12 mouse cellular contexts compared by ENCODE assay signal in genomic region chr9:56415935-56416607, GRCm38 (mm10). TPM values are rescaled to one million over a fixed set of nuclear protein-coding genes. Genes with fewer than 3 reads are reported as not detected.
DNase-seq lines count a peak whose midpoint lies in the region; ATAC-seq and TF ChIP-seq lines count a peak whose summit lies in the region.
"Had no signal": no experiment of that assay in that cellular context is flagged by ENCODE, and none has a peak within 500 bp of the region (broad histone marks: within the 10 kb centered on the region; RNA-seq: fewer than 3 reads in every experiment).

No protein-coding gene starts in this region.

- peak overlapping the region; percentile 94 for H3K9ac ChIP-seq in heart, embryonic 16.5 days (ENCODE audit: low read length)
- H3K9ac ChIP-seq in midbrain, embryonic 15.5 days = no peak overlapping the region
- H3K9ac ChIP-seq in midbrain, embryonic 16.5 days (ENCODE audit: low read depth, low read length) = no peak overlapping the region
- no peak overlapping the region for H3K9ac ChIP-seq in intestine, embryonic 15.5 days
- H3K9ac ChIP-seq in stomach, postnatal 0 days (ENCODE audit: low read length) = no peak overlapping the region

- DNase-seq in heart, postnatal 4 days = no peak
- DNase-seq in stomach, postnatal 0 days (ENCODE audit: low spot score) = no peak
- no peak for DNase-seq in left cerebral cortex, adult 2 months (ENCODE audit: extremely low spot score in 1 of 2, low spot score in 2 of 2)
- no peak for DNase-seq in adrenal gland, postnatal 10 days
- DNase-seq: spleen, adult 18-20 months had no signal

- H3K4me2 ChIP-seq in heart, embryonic 16.5 days (ENCODE audit: low read depth, low read length) = peak overlapping the region; percentile 82
- H3K4me2 ChIP-seq in midbrain, embryonic 15.5 days = 0 out of 2 replicates have a peak overlapping the region, but pooled peaks have one; percentile 94
- no peak overlapping the region for H3K4me2 ChIP-seq in midbrain, embryonic 16.5 days (ENCODE audit: low read length)
- H3K4me2 ChIP-seq in intestine, embryonic 15.5 days (replicated peaks) = peak overlapping the region; percentile 65
- peak overlapping the region; percentile 69 for H3K4me2 ChIP-seq in stomach, postnatal 0 days (replicated peaks; ENCODE audit: low read depth)

- peak overlapping the region; percentile 23; the same call in 1 of the 2 replicates for H3K27ac ChIP-seq in heart, embryonic 16.5 days (ENCODE audit: low read length)
- no peak overlapping the region for H3K27ac ChIP-seq in midbrain, embryonic 15.5 days
- H3K27ac ChIP-seq in midbrain, embryonic 16.5 days (ENCODE audit: low read length) = no peak overlapping the region
- no peak overlapping the region for H3K27ac ChIP-seq in intestine, embryonic 15.5 days
- no peak overlapping the region for H3K27ac ChIP-seq in stomach, postnatal 0 days (replicated peaks)
- no peak overlapping the region for H3K27ac ChIP-seq in left cerebral cortex, adult 2 months

- peaks cover 26% of the 10 kb centered on the region for H3K4me1 ChIP-seq in heart, embryonic 16.5 days (ENCODE audit: control insufficient read depth, insufficient read depth, low read length)
- H3K4me1 ChIP-seq in midbrain, embryonic 15.5 days = peaks cover 25% of the 10 kb centered on the region
- H3K4me1 ChIP-seq in midbrain, embryonic 16.5 days (ENCODE audit: control insufficient read depth, insufficient read depth, low read length) = peaks cover 23% of the 10 kb centered on the region
- H3K4me1 ChIP-seq in intestine, embryonic 15.5 days (replicated peaks) = no peaks in the 10 kb centered on the region; the same call in 1 of the 2 replicates
- no peaks in the 10 kb centered on the region for H3K4me1 ChIP-seq in stomach, postnatal 0 days (replicated peaks; ENCODE audit: control insufficient read depth, insufficient read depth)

- no peak for ATAC-seq in heart, embryonic 16.5 days (replicated peaks; ENCODE audit: extremely low read depth, insufficient read depth, low FRiP score)
- ATAC-seq in midbrain, embryonic 15.5 days (replicated peaks) = no peak
- ATAC-seq in midbrain, embryonic 16.5 days = no peak
- ATAC-seq in intestine, embryonic 15.5 days = no peak
- no peak for ATAC-seq in stomach, postnatal 0 days (ENCODE audit: low FRiP score, low TSS enrichment)
- ATAC-seq: inflammation-experienced regulatory T-cells, adult 6 months had no signal

- 40% methylated on average over 4 of the region's 4 CpGs for WGBS in heart, embryonic 16.5 days
- 61% methylated on average over 4 of the region's 4 CpGs for WGBS in midbrain, embryonic 15.5 days
- WGBS in midbrain, embryonic 16.5 days = 65% methylated on average over 4 of the region's 4 CpGs
- 45% methylated on average over 4 of the region's 4 CpGs for WGBS in intestine, embryonic 15.5 days
- WGBS in stomach, postnatal 0 days = 18% methylated on average over 4 of the region's 4 CpGs

- no peak for TF ChIP-seq EP300 in stomach, postnatal 0 days (optimal IDR thresholded peaks at IDR 0.05)

- H3K36me3 ChIP-seq in heart, embryonic 16.5 days (ENCODE audit: control insufficient read depth, insufficient read depth) = no peaks in the 10 kb centered on the region
- H3K36me3 ChIP-seq in midbrain, embryonic 15.5 days (replicated peaks) = no peaks in the 10 kb centered on the region
- H3K36me3 ChIP-seq in midbrain, embryonic 16.5 days (ENCODE audit: control insufficient read depth, insufficient read depth, low read length) = no peaks in the 10 kb centered on the region
- no peaks in the 10 kb centered on the region for H3K36me3 ChIP-seq in intestine, embryonic 15.5 days
- H3K36me3 ChIP-seq in stomach, postnatal 0 days (ENCODE audit: control insufficient read depth, insufficient read depth, low read length) = no peaks in the 10 kb centered on the region
- H3K36me3 ChIP-seq: midbrain, embryonic 10.5 days had no signal

- no peak for TF ChIP-seq CTCF in stomach, postnatal 0 days (IDR thresholded peaks at IDR 0.05; ENCODE audit: low read depth)
- no peak for TF ChIP-seq CTCF in left cerebral cortex, adult 2 months (IDR thresholded peaks at IDR 0.05)

- no peaks in the 10 kb centered on the region for H3K9me3 ChIP-seq in heart, embryonic 16.5 days (replicated peaks; ENCODE audit: control insufficient read depth, low read length)
- H3K9me3 ChIP-seq in midbrain, embryonic 15.5 days = no peaks in the 10 kb centered on the region
- no peaks in the 10 kb centered on the region for H3K9me3 ChIP-seq in midbrain, embryonic 16.5 days (replicated peaks; ENCODE audit: control insufficient read depth, low read length, poor library complexity, severe bottlenecking)
- no peaks in the 10 kb centered on the region for H3K9me3 ChIP-seq in intestine, embryonic 15.5 days
- H3K9me3 ChIP-seq in stomach, postnatal 0 days (ENCODE audit: control insufficient read depth, low read length) = no peaks in the 10 kb centered on the region
- H3K9me3 ChIP-seq: G1E; midbrain, embryonic 10.5 days had no signal

- H3K4me3 ChIP-seq in heart, embryonic 16.5 days (ENCODE audit: low read length) = peak overlapping the region; percentile 82
- H3K4me3 ChIP-seq in midbrain, embryonic 15.5 days = no peak overlapping the region
- no peak overlapping the region for H3K4me3 ChIP-seq in midbrain, embryonic 16.5 days (ENCODE audit: low read depth, low read length)
- H3K4me3 ChIP-seq in intestine, embryonic 15.5 days (replicated peaks) = no peak overlapping the region
- no peak overlapping the region for H3K4me3 ChIP-seq in stomach, postnatal 0 days (ENCODE audit: low read depth, low read length)
- no peak overlapping the region for H3K4me3 ChIP-seq in left cerebral cortex, adult 2 months

- intact Hi-C loops in left cerebral cortex, adult 2 months (cut with DNase I) = loop anchor here (2.0 to 10.0 kb wide), 4 partner anchors 91 to 196 kb away; no protein-coding TSS in a partner anchor

- H3K27me3 ChIP-seq in heart, embryonic 16.5 days (ENCODE audit: control insufficient read depth, insufficient read depth, low read length) = no peaks in the 10 kb centered on the region
- H3K27me3 ChIP-seq in midbrain, embryonic 15.5 days (replicated peaks) = no peaks in the 10 kb centered on the region
- no peaks in the 10 kb centered on the region for H3K27me3 ChIP-seq in midbrain, embryonic 16.5 days (ENCODE audit: control insufficient read depth, insufficient read depth, low read depth, low read length)
- H3K27me3 ChIP-seq in intestine, embryonic 15.5 days (replicated peaks) = no peaks in the 10 kb centered on the region
- no peaks in the 10 kb centered on the region for H3K27me3 ChIP-seq in stomach, postnatal 0 days (ENCODE audit: control insufficient read depth, insufficient read depth, low read length)

RNA-seq across cellular contexts. Expression of gene Peak1, which starts 1.8 kb away (rescaled TPM):
- polyA plus RNA-seq in heart, embryonic 16.5 days (2015; fragmentation: Nextera tagmentation; extraction: Ambion mirVana) = 12.8 and 14.8 TPM in 2 replicates
- total RNA-seq in heart, postnatal 4 days (2021) = 10 to 100 TPM; 49.2 to 55.0 TPM
- polyA plus RNA-seq in midbrain, embryonic 15.5 days (2015; fragmentation: Nextera tagmentation; extraction: Ambion mirVana) = 3.8 and 4.4 TPM in 2 replicates
- 2.2 and 3.3 TPM in 2 replicates for polyA plus RNA-seq in midbrain, embryonic 16.5 days (2015; fragmentation: Nextera tagmentation; extraction: Ambion mirVana)
- polyA plus RNA-seq in intestine, embryonic 15.5 days (2015; fragmentation: Nextera tagmentation; extraction: Ambion mirVana) = 10.1 and 12.6 TPM in 2 replicates
- 4.2 and 4.5 TPM in 2 replicates for polyA plus RNA-seq in stomach, postnatal 0 days (2015; fragmentation: Nextera tagmentation; extraction: Ambion mirVana)
- 10 to 100 TPM; 36.7 TPM for total RNA-seq in left cerebral cortex, adult 2 months (2021)
- total RNA-seq in adrenal gland, postnatal 10 days (2021) = 10 to 100 TPM; 37.0 to 46.9 TPM

RNA-seq across cellular contexts. Expression of gene Hmg20a, which starts 2.3 kb away (rescaled TPM):
- polyA plus RNA-seq in heart, embryonic 16.5 days (2015; fragmentation: Nextera tagmentation; extraction: Ambion mirVana) = 54.1 and 54.6 TPM in 2 replicates
- 10 to 100 TPM; 39.6 to 43.0 TPM for total RNA-seq in heart, postnatal 4 days (2021)
- polyA plus RNA-seq in midbrain, embryonic 15.5 days (2015; fragmentation: Nextera tagmentation; extraction: Ambion mirVana) = 90.2 and 97.0 TPM in 2 replicates
- 95.7 and 96.7 TPM in 2 replicates for polyA plus RNA-seq in midbrain, embryonic 16.5 days (2015; fragmentation: Nextera tagmentation; extraction: Ambion mirVana)
- polyA plus RNA-seq in intestine, embryonic 15.5 days (2015; fragmentation: Nextera tagmentation; extraction: Ambion mirVana) = 42.7 and 43.0 TPM in 2 replicates
- polyA plus RNA-seq in stomach, postnatal 0 days (2015; fragmentation: Nextera tagmentation; extraction: Ambion mirVana) = 15.2 and 15.6 TPM in 2 replicates
- total RNA-seq in left cerebral cortex, adult 2 months (2021) = 10 to 100 TPM; 66.1 to 70.1 TPM
- total RNA-seq in adrenal gland, postnatal 10 days (2021) = 10 to 100 TPM; 33.0 to 46.5 TPM
